Mouse (Mus musculus): ENCODE data around the gene Eif3i. TPM values are rescaled to one million over a fixed set of nuclear protein-coding genes. Genes with fewer than 3 reads are reported as not detected.

Eif3i gene
- 325 and 333 TPM in 2 replicates for polyA plus RNA-seq (2015; fragmentation: Nextera tagmentation; extraction: Ambion mirVana)

DNA sequence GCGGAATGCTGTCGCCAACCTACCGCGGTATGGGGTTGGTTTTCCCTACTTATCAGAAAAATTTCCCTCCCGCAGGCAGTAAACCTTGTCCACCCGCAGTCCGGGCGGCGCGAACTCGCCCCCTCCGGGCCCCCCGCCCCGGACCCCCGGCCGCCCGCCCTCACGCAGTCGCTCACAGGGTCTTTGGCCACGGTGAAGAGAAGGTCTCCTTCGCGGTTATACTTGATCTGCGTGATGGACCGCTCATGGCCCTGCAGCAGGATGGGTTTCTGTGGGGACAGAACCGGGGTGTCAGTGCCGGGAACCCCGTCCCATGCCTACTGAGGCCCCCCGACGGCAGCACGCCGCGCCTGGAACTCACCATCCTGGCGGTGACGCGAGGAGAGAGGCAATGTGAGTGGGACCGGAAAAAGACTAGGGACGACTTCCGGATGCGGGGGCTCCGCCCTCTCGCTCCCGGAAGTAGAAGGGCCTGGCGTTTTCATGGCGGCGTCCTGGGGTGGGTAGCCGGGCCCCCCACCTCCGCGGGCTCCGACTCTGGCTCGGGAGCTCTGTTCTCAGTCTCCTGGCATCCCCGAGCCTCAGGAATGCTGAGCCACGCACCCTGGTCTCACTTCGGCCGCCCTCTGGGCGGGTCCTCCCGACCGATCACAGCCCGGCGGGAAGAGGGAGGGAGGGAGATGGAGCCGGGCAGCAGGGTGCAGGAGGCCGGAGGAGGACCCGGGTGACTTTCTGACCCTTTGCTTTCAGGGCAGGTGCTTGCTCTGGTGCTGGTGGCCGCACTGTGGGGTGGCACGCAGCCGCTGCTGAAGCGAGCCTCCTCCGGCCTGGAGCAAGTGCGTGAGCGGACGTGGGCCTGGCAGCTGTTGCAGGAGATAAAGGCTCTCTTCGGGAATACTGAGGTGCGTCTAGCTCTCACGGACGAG, at the start of gene Eif3i, which contains the start of gene Tmem234:
Gene Eif3i, minus strand, starts transcription at position 416 of the 926 bp plus-strand sequence.
Gene Tmem234, plus strand, starts transcription at position 436 of the 926 bp plus-strand sequence.
- peak; percentile 90 for DNase-seq (ENCODE audit: low spot score)

DNA sequence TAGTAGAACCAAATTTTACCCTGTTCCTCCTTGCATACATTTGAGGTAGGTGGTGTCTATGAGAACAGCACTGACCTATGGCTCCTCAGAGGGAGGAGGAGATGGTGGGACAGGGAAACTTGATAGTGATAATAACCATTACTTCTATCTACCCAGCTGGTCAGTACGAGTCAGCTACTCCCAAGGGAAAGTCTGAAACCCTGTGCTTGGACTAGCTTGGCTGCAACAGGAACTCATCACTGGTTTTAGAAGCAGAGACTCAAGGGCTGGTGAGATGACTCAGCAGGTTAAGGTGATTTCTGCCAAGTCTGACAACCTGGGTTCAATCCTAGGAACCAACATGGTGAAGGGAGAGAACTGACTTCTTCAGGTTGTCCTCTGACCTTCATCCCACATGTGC, 48.2 kb upstream of the Eif3i start:
- DNase-seq (ENCODE audit: low spot score), result no peak

DNA sequence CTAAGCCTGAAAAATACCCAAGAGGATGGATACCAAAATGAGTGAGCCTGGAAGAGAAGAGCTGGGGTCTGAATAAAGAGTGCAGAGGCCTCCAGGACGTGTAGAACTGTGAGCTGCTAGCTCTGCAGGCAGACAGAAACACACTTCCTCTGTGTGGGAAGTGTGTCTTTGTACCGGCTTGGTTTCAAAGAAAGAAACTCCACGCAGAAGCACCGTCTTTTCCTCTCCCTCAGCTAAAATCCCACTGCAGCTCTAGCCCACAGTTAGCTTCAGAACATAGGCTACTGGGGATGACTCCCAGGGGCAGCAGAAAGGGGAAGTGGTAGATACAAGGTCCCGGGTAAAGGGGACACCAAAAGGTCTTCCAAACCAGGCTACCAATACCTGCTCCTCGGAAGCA, 44.8 kb upstream of the Eif3i start:
- no peak for DNase-seq (ENCODE audit: low spot score)

DNA sequence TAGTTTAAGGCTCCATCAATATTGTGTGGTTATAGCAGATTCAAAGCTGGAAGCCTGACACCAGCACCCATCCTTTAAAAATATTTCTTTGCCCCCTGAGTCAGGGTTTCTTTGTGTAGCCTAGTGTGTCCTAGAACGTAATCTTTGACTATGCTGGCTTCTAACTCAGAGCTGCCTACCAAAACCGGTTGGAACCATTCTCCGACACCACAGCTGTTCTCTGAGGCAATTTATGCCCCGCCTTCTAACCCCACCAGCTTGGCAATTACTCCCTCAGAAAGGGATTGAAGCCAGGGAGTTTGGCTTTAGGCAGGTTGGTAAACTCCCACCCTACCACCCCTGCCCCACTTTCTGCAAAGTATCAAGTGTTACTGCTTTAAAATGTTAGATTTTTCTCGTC, 41.3 kb upstream of the Eif3i start:
- no peak for DNase-seq (ENCODE audit: low spot score)

DNA sequence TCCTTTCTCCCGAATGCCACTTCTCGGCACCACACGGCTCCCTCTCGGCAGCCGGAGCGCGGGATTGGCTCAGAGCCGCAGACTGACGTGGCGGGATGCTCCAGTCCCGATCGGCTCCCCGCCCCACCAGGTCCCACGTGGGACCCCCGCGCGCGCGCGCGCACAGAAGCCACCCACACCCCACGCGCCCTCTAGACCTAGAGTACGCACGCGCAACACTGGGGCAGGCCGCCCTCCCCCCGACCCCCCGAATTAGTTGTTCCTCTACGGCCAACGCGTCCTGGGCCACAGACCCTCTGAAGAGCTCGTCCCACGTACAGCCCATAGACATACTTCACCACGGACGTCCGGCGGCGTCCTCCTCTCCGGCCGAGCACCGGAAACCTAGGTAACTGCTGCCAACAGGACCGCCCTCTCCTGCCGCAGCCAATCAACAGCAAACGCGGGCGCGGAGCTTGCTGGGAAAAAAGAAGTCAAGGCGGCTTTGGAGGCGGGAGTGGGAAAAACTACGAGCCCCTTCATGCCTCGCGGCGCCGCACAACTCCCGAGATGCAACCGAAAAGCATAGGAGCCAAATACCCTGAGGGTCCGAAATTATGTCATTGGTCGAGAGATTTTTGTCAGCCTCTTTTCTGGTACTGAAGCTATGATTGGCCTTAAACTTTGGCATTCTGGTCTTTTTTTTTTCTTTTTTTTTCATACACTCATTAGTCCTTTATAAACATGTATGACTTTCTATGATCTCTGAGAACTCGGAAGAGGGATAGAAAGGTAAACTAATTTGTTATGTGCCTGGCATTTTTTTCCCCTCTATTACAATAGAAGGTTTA, 40.4 kb upstream of the Eif3i start, which contains the start of gene Txlna:
Gene Txlna, minus strand, starts transcription at position 428 of the 830 bp plus-strand sequence.
- DNase-seq (ENCODE audit: low spot score), result peak; percentile 97

DNA sequence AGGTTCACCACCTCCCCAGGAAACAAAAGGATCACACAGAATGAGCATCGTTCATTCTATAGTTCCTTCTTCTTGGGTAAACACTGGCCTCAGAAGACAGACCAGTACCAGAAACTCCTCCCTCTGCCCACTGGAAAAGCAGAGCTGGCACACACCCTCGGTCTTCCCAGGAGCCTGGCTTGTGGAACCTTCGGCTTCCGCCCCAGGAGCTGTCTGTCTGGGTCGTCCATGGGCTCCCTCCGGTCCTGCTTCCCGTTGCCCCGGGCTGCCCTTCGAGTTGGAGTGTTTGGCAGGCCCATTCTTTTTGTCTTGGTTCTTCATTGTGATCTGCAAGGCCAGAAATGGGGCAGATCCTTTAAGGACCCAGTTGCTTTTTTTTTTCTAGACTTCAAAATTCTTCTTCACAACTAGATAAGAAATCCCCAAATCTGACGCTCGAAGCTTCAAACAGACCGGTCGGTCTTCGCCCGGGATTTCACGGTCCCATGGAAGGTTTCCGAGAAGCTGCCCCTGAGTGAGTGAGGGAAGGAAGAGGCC, 39.7 kb upstream of the Eif3i start:
- no peak for DNase-seq (ENCODE audit: low spot score)

DNA sequence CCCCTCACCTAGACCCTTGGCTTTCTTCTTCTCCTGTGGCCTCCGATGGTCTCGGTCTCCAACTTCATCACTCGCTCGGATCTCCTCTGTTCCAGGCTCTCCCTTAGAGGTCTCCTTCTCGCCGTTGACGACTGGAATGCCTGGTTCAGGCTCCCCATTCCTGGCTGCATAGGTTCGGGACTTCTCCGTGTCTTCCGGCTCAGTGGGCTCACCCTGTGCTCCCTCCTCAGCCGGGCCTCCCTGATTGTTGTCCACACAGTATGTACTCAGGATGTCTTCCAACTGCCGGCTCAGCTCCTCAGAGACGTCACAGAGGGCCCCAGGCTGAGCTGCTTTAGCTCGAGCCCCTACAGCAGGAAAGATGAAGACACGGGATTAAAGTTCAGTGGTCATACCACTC, 38.8 kb upstream of the Eif3i start:
- DNase-seq (ENCODE audit: low spot score), result no peak

DNA sequence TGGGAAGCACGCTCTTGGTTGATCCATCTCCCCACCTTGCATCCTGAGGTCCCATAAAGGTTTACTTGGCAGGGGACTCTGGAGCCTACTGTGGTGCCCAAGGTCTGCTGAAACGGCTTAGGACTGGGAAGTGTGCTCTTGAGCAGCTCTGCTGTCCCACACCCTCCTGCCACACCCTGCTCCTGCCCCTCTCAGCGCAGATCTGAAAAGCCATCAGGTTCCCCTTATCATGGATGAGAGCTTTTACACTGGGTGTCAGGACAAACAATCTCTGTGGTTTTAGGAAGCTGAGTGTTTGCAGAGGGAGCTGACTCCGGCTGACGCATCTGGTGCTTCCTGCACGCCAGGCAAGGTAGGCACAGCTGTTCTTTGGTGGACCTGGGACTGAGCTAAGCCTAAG, 33.4 kb upstream of the Eif3i start:
- no peak for DNase-seq (ENCODE audit: low spot score)

DNA sequence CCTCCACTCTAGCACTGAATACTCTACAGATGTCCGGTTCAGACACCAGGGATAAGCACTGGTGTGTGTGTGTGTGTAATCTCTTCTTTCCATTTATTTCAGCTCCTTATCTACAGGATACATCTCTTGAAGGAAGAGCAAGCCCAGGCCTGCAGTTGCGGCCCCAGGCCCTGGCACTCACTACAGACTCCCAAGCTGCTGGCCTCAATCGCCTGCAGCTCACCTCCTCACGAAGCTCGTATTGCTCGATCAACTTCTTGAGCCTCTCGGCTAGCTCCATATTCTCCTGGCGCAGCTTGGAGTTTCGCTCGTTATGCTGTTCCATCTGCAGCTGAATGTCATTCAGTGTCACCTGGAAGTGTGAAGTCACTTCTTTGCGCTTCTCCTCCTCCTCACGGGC, 31.4 kb upstream of the Eif3i start:
- DNase-seq (ENCODE audit: low spot score), result no peak

DNA sequence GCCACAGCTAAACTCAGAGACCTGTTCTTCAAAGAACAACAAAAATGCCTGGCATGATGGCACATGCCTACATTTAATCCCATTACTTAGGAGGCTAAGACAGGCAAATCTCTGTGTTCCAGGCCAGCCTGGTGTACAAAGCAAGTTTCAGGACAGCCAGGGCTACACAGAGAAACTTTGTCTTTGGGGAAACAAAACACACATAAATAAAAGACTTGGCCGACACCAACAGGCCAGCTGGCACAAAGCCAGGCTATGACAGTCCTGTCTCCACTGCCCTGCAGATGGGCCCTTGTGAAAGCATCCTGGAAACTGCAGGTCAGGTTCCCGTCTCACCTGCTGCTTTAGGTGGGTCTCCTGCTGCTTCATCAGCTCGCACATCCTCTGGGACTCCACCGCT, 30.5 kb upstream of the Eif3i start:
- no peak for DNase-seq (ENCODE audit: low spot score)

DNA sequence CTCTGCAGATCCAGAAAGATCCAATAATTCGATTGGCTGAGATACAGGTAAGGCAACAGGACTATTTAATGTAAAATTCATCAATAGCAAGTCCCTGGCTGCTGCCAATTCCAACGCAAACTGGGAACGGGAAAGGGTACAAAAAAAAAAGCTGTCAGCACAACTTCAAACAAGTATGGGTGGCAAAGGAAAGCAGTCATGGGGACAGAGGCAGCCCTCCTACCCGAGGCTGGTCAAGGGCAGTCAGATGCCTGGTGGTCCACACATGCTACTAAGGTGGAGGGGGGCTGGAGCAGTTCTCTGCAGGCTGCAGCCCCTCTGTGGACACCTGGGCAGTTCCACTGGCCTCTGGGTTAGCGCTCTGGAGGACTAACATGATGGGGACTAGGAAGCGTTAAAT, 25.6 kb upstream of the Eif3i start:
- DNase-seq (ENCODE audit: low spot score), result no peak

DNA sequence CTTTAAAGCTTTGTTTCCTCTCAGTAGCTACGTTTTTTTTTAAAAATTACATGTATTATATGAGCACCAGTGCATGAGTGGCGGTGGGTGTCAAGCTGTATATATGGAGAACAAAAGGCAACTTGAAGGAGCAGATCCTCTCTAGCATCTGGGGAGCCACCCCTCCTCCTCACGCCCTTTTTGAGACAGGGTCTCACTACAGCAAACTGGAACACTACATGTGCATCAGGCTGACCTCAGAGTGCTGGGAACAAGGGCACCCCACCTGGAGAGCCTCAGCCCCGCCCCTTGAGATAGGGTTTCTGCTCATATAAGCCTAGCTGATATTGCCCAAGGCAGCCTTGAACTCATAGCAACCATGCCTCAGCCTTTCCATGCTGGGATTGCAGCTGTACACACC, 25.0 kb upstream of the Eif3i start:
- no peak for DNase-seq (ENCODE audit: low spot score)

DNA sequence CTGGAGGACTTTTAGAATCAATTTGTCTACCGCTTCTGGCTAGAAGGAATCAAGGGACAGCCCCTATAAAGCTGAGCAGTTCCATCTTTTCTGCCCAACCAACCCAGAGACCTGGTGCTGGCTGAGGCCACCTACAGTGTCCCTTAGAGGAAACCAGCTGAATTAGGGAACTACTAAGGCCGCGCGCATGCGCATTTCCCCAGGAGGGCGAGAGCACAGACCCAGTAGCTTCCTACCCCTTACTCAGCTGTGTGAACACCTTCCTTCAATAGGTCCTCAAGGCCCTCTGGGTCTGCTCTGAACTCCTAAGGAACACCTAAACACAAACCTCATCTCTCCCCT, 24.6 kb upstream of the Eif3i start:
- DNase-seq (ENCODE audit: low spot score), result peak; percentile 86

DNA sequence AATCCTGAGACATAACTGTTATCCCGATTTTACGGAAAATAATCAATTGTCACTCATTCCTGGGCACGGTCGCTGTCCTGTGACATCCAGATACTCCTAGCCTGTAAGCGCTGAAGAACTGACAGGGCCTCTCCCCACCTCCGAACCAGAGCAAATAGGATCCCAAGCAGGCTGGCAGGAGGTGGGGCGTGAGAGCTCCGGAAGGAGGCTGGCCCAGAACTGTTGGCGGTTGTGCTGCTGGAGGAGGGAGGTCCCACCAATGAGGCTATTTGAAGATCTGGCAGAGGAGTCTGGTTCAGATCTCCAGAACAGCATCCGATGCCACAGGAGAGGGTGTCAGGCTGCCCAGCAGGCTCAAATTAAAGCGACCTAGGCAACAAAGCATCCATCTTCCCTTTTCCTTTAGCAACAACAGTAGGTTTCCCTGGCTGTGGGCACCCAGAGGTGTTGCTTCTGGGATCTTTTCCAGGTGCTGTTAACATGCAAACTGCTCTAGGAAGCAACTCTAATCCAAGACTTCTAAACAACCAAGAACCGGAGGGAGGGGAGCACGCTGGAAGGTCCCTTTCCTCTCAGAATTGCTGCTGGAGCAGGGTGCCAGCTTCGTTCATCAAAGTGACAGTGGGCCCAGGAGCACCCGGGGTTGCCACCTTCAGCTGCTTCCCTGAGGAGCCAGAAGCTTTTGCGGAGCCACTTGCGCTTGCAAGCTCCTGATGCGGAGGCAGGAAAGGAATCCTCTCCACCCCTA, 24.0 kb upstream of the Eif3i start:
- peak; percentile 96 for DNase-seq (ENCODE audit: low spot score)

DNA sequence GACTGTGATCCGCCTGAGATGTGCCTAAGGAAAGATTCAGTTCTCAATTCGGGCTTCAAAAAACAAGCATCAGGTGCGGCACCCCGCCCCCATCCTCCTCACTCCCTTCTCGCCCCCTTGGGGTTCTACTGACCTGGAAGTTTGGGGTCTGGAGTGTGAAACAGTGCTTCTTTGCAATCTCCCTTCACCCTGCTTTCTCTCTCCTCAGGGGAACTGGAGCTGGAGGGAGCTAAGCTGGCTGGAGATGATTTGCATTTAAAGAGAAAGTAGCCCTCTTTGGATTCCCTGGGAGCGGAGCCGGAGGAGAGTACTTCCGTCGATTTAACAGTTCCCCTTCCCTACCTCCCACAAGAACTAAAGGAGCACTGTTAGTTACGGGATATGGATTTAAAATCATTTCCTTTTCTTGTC, 23.2 kb upstream of the Eif3i start, which contains the start of gene Ccdc28b:
Gene Ccdc28b, minus strand, starts transcription at position 267 of the 411 bp plus-strand sequence.
- peak; percentile 48 for DNase-seq (ENCODE audit: low spot score)

DNA sequence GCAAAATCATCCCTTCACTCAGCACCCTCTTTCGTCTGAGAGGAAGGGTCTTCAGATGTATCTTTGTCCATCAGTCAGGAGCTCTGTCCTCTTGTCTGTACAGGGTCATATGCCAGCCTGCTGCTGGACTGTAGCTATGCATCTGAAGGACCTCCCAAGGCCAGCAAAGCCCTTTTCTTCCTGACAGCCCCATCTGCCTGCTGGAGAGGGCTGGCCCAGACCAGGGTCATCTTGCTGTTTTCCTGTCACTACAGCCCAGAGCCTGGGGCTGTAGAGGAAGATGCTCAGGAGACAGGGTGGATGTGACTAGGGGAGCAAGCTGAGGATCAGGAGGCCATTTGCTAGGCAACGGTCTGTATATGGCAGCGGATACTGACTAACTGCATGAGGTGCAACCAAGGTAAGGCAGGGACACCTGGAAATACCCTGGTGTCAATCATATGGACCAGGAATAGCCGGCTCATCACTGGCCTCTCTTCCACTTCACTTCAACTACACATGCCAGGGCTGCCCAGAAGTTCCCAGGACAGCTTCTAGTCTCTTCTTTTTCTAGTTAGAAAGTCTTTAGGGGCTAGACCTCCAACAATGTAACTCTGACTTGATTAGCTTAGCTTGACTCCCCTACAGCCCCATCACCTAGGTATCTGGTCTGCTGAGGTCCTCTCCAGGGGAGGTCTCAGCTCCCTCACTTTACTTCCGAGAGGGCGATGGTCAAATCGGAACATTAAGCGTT, 22.5 kb upstream of the Eif3i start:
- no peak for DNase-seq (ENCODE audit: low spot score)

DNA sequence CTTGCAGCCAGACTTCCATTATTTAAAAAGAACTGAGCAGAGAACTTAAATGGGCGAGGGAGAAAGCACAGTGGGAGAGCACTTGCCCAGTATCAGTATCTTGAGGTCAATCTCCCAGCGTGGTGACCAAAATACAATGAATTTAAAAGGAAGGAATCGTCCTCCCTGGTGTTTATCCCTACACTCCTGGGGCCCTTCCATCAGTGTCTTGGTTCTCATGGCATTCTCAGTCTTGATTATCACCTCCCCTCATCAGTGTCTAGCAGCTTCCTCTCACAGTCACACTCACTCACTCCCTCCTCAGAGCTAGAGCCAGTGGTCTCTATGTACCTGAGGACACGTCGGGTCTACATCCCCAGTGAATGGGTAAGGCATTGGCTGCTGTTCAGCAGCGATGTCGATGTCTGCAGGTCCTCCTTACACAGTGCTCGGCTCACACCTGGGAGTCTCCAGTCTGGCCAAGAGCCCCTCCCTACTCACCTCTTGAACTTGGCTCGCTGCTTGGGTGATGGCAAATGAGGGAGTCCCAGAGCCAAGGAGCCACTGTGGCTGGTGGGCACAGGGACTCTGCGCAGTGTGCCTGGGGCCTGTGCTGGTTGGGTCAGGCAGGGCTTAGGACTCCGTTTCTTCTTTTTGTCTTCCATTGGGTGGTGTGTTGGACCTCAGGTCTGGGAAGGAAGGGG, 21.8 kb upstream of the Eif3i start:
- DNase-seq (ENCODE audit: low spot score), result no peak

DNA sequence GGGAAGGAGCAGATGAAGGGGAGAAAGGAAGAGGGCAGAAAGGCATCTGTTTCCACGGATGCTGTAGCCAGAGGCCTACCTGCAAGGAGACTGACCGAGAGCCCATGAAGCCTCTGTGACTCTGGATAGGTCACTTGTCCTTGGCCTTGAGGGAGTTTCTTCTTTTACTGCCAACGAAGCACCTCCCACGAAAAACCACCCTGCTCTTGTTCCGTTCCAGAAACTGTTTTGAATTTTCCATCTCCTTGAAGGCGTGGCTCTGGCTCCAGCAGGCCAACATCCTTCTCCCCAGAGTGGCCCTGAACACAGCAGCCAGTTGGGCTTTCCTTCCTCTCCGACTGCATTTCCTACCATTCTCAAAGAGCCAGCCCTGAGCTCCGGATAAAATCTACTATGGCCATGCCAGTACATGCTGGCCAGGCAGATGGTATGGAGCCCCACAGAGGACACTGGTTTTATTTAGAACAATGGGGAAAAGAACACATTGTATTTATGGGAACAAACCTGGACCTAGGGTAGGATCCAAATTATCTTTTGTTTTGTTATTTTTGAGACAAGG, 20.9 kb upstream of the Eif3i start:
- DNase-seq (ENCODE audit: low spot score), result no peak

All from thymus, postnatal 0 days (tissue).